Mouse (Mus musculus) ES-CJ7 (cell line): ENCODE results near the gene 4931414P19Rik.

ENCODE experiments used
- DNase-seq: peaks from one replicate; pipeline ENCODE4 v3.0.0; 2011; ENCODE audit warnings: low read depth, low spot score

The 4931414P19Rik gene

GRCm38 (mm10) chr14:54605752-54606321 lies at the start of gene 4931414P19Rik:
Gene 4931414P19Rik, minus strand, starts transcription at chr14:54605993.
- DNase-seq, result peak; percentile 53

GRCm38 (mm10) chr14:54653496-54653895 lies 47.7 kb upstream of the 4931414P19Rik start:
- peak; percentile 91 for DNase-seq

- no peak for DNase-seq
These were observed 47.0 kb upstream of the 4931414P19Rik start for GRCm38 (mm10) chr14:54652787-54653186.

DNA sequence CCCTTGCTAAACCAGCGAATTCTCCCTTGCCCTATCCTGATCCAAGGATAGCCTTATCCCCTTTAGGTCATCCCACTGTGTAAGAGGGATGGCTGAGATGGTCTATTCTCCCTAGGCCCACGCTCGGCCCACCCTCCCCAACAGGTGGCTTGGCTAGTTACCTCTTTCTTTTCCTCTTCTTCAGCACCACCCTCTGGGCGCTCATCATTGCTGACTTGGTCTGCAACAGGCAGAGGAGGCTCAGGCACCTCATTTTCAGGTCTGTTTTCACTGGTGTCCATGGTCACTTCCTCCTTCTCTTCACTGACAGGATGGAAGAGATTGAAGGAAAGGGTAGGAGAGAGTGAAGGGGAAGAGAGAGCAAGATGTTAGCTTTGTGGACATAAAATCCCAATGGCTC lies 45.8 kb upstream of the 4931414P19Rik start:
- no peak for DNase-seq

DNA sequence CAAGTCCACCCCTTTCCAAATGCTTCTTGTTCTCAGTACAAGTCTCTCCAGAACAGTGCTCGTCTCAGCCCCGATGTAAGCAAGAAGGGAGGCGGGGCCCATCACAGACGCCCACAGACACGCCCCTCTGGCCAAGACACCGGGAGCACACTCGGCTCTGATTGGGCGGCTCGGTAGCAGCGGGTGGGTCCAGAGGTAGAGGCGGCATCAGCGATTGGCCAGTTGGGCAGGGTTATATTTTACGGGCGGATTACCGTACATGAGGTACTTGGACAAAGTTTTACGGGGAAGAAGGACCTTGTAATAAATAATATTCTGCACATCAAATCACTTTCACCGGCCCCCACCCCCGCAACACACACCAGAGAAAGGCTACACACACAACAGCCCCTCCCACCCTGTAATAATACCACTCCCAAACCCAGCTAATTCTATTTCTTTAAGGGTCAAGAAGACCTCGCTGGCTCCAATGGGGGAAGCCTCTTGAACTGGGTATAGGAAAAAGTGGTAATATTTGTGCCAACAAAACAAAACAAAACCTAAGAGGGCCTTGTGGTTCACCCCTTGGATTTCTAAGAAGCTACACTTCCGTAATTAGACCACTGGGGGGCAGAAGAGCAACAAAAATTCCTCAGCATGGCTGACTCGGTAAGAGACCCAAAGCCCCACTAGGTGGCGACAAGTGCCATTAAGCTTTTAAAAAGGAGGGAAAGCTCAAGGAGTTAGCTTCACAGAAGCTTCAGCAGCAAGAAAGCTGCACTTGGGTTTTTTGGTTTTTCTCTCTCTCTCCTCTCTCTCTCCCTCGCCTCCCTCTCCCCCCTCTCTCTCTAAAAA lies 45.0 kb upstream of the 4931414P19Rik start:
- DNase-seq, result peak; percentile 94

DNA sequence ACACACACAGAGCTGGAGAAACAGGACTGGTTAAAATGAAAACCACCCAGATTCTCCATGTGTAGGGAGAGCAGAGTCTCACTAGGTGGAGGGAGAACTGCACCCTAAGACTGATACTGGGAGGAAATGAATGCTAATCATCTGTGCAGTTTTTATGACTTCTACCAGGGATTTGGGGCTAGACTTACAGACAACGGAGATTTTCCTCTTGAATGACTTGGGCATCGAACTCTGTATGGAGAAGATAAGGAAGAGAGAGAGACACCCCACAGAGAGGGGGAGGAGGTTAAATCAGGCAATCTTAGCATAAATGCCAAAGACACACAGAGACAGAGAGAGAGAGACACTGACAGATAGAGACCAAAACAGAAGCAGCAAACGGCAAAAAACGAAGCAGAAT lies 42.1 kb upstream of the 4931414P19Rik start:
- no peak for DNase-seq

DNA sequence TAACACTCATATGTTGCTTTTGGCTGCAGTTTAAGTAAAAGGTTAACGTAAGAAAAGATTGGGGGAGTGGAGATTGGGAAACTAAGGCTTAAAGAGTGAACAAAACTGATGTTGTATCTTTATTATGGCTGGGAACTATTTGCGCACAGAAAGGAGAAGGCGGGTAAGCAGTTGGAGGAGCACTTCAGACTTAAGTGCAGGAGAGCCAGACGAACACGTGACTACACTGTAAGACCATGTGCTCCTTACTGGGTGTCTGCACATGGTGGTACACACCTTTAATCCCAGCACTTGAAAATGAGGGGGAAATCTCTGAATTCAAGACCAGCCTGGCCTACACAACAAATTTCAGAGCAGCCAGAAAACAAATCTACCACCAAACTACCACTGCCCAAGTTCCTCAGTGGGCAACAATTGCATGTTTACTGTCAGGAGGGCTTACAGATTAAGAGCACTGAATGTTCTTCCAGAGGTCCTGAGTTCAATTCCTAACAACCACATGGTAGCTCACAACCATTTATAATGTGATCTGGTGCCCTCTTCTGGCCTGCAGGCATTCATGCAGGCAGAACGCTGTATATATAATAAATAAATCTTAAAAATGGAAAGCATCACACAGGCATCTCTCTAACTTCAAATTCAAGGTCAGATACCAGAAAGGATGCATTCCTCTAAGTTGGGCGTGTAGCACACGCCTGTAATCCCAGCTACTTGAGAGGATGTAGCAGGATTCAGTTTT lies 41.3 kb upstream of the 4931414P19Rik start:
- DNase-seq, result no peak

DNA sequence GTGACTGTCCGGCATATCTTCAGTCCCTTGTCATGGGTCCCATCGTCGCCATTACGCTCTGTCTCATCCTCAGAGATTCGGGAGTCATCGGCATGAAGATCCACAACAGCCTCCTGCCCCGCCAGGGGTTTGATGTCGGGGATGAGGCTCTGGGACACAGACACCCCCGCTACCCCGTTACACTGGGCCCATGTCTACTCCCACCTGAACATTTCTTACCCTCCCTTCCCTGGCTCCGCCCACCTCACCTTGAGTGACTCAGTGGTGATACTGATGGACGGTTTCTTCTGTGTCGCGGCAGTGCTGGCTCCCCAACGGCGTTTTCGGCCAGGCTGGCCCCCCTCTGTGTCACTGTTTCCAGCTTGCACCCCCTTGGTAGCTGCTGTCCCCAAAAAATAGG lies 40.7 kb upstream of the 4931414P19Rik start:
- no peak for DNase-seq

GRCm38 (mm10) chr14:54644294-54644693 lies 38.5 kb upstream of the 4931414P19Rik start:
- DNase-seq, result no peak

GRCm38 (mm10) chr14:54643011-54643410 lies 37.2 kb upstream of the 4931414P19Rik start:
- DNase-seq, result no peak

- DNase-seq, result no peak
These were observed 36.6 kb upstream of the 4931414P19Rik start for GRCm38 (mm10) chr14:54642224-54642944.

GRCm38 (mm10) chr14:54641305-54641969 lies 35.6 kb upstream of the 4931414P19Rik start, which contains the start of gene Cdh24:
Gene Cdh24, minus strand, starts transcription at chr14:54641364.
- DNase-seq, result peak; percentile 85

DNA sequence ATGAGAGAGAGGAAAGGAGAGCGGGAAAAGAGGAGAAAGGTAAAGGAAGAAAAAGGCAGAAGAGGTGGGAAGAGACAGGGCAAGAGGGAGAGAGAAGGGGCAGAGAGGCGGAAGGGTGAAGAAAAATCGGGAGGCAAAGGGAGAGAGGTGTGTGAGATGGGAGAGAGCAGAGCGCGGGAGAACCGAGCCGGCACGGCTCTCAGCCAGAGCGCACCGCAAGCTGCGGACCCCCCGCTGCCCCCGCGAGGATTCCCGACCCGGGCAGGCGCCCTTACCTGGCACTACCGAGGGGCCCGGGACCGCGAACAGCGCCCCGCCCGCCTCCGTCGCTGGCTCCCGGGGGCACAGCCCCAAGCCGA lies 35.1 kb upstream of the 4931414P19Rik start, which contains the start of gene Gm17606:
Gm17606 (plus strand) TSS at position 7 of the 359 bp plus-strand sequence.
- DNase-seq, result no peak

GRCm38 (mm10) chr14:54640121-54640520 lies 34.3 kb upstream of the 4931414P19Rik start:
- no peak for DNase-seq

- DNase-seq, result no peak
These were observed 32.4 kb upstream of the 4931414P19Rik start for GRCm38 (mm10) chr14:54638210-54638609.

GRCm38 (mm10) chr14:54636954-54637353 lies 31.2 kb upstream of the 4931414P19Rik start:
- peak; percentile 59 for DNase-seq

DNA sequence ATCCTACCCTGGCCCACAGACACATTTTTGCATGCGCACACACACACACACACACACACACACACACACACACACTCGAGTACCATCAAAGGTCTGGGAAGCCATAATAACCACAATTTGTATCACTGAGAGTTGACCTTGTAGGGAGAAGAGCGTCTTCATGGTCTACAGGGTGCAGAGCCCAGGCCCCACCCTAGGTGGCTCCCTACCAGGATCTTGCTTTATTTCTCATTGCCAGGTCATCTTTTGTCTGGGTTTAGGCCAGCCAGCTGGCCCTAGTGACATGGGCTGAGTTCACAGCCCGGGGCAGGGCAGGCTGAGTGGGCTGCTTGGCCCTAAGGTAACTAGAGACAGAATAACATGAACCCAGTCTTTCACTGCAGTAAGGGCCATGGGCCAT lies 28.4 kb upstream of the 4931414P19Rik start:
- no peak for DNase-seq

DNA sequence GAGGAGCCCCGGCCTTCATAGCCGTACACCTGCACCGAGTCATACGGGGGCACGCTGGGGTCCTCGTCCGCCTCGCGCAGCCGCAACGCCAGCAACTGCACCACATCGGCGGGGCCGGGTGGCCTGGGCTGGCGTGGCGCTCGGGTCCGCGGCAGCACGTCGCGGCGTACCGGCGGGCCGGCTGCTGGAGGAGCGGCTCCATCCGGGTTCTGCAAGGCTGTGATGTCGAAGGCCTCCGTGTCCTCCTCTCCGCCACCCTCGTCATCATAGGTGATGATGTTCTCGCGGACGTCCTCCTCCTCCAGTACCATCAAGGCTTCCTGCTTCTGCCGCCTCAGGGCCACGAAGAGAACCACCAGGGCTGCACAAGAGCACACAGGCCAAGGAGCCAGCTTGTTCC lies 26.5 kb upstream of the 4931414P19Rik start:
- peak; percentile 30 for DNase-seq

GRCm38 (mm10) chr14:54631240-54631599 lies 25.4 kb upstream of the 4931414P19Rik start:
- no peak for DNase-seq

DNA sequence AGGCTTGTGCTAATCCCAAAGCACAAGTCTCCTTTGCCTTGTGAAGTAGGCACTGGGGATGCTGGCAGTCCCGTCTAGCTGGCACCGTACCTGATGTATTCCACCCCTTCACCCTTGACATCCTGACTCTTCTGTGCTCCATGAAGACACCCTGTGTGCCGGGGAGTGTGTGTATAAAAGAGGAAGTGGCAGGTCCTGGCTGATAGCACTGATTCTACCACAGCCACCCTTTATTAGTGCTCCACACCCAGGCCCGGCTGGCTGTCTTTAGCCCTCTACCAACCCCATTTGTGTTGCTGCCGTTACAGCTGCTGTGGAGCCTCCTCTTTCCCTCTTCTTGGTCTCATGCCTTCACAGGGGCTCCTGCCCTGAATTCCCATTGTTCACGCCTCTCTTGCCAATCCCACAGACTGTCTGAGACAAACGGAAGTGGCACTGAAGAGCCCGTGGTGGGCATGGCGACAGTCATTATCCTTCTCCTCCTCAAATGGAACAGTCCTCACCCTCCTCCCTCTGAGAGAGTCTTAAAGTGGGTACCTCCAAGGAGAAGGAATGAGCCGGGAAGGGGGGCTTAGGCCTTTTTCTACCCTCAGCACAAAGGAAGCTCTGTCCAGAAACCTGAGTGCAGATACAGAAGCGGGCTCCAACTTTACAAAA lies 24.9 kb upstream of the 4931414P19Rik start:
- no peak for DNase-seq

DNA sequence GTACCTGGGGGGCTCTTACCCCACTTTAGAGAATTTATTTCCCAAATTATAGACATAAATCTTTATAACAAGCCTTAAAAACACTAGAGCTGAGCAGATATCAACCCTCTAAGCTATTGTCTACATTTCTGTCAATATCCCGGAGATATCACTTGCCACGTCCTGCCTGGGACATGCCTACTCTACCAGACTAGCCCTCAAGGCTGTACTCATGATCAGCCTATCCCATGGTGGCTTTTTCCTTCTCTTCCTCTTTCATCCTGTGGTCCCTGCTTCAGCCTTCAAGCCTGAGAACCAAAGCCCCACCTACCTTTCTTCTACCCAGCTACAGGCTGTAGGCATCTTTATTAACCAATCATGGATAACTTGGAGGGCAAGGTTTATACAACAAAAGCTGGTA lies 24.0 kb upstream of the 4931414P19Rik start:
- DNase-seq, result no peak
